Mouse (Mus musculus): ENCODE measurements around the gene Kdelr3.

- TF ChIP-seq EP300 (IDR thresholded peaks at IDR 0.05; ENCODE audit: insufficient read depth, low read depth, low read length) = no peak
- TF ChIP-seq POLR2A (IDR thresholded peaks at IDR 0.05; ENCODE audit: insufficient read depth, low read length) = no peak
These were observed 59.5 kb downstream of the Kdelr3 start for GRCm38 (mm10) chr15:79575543-79576222.
